Mouse (Mus musculus) Patski (cell line): ENCODE results near the gene Limd1. TPM values are rescaled to one million over a fixed set of nuclear protein-coding genes. Genes with fewer than 3 reads are reported as not detected.

Source experiments
- ATAC-seq: fragments of 100-300 bp; one replicate; pipeline ENCODE4 v1.8.0; 2021
- CTCF ChIA-PET: fragments of 350-600 bp; sonication (Branson Sonifier 250); formaldehyde crosslinking; loops from one replicate; lab custom pipeline; 2022; ENCODE audit warnings: inconsistent platforms; lab: Charles Lee
- POLR2A ChIA-PET: fragments of 350-600 bp; sonication (Branson Sonifier 250); formaldehyde crosslinking; loops from one replicate; lab custom pipeline; 2022; ENCODE audit warnings: antibody characterized with exemption, inconsistent platforms; lab: Charles Lee
- DNase-seq: peaks from one replicate; pipeline ENCODE4 v3.0.0-alpha.2; 2011; ENCODE audit warnings: low read depth, low spot score
- H3K27me3 ChIP-seq: fragments of 371-371 bp; one replicate; pipeline ENCODE4 v1.5.1; 2021
- CTCF ChIP-seq: fragments of 100-300 bp; IDR thresholded peaks from one replicate; pipeline ENCODE4 v1.5.1; 2021
- in situ Hi-C: fragments of 300-500 bp; cut with MboI; formaldehyde crosslinking; loops from 3 replicates; pipeline ENCODE4 v1.11.1; 2018; ENCODE audit warnings: low pct_unique_long_range_greater_than_20kb, mixed read lengths
- polyA plus RNA-seq: library from polyadenylated mRNA; unstranded; gene quantifications from one replicate; pipeline ENCODE4 v1.2.3, GENCODE M21; 2021

Limd1 gene
- polyA plus RNA-seq, 1 experiment from 2014 or later = 51.9 TPM

- ATAC-seq (no peak), DNase-seq (no peak)
- in situ Hi-C loops = no loop called here
- ChIA-PET CTCF (interaction anchor here (0.6 to 8.6 kb wide), 7 partner anchors 9 to 73 kb away, joined by 3 to 54 read pairs (median 3); partner anchors contain the start of gene Limd1), POLR2A (no interaction called here)
- H3K27me3 ChIP-seq = no peaks in the 10 kb centered on the region
- peak; percentile 84 for TF ChIP-seq CTCF
These were observed 45.2 kb downstream of the Limd1 start for GRCm38 (mm10) chr9:123523676-123524075.

DNA sequence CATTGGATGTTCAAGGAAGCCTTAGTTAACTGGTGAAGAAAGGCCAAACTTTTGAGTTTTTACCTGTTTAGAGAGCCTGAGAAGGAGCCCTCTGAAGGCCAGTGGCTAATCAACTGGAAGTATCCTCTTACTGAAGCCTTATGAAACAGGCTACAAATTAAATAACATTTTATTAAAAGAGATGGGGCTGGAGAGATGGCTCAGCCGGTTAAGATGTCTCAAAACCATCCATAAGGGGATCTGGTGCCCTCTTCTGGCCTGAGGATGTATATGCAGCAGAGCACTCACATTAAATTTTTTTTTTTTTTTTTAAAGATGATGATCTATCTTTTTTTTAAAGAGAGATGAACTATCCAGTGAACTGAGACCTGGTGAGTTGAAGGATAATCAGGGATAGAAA lies 46.6 kb downstream of the Limd1 start:
- CTCF ChIA-PET = interaction anchor here (0.8 to 8.6 kb wide), 2 partner anchors 20 to 58 kb away, joined by 3 to 54 read pairs; no protein-coding TSS in a partner anchor
- in situ Hi-C loops = loop anchor here (5.0 kb wide), 3 partner anchors 73 to 373 kb away; partner anchors contain the start of gene Clec3b
- DNase-seq (no peak), ATAC-seq (no peak)
- POLR2A ChIA-PET = interaction anchor here (0.7 to 0.8 kb wide), 2 partner anchors 273 to 283 kb away, joined by 3 to 5 read pairs; no protein-coding TSS in a partner anchor
- no peaks in the 10 kb centered on the region for H3K27me3 ChIP-seq
- TF ChIP-seq CTCF = peak; percentile 79

DNA sequence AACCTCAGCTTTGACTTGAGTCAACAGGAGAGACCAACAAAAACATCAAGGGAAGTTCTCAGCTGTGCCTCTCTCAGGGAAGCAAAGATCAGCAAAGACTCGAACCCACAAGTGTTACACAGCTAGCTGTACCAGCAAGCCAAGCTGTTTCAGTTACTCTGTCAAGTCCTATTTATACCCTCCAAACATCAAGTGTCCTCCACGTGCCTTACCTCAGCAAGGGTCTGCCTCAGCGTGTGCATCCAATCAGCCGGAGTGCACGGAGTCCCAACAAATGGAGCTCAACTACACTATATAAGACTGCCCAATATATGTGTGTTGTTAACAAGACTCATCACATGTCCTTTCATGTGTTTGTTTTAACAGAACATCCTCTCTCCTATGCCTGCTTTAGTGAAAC lies 48.0 kb downstream of the Limd1 start:
- no peaks in the 10 kb centered on the region for H3K27me3 ChIP-seq
- ChIA-PET POLR2A (no interaction called here), CTCF (interaction anchor here (1.1 to 8.6 kb wide), 3 partner anchors 21 to 76 kb away, joined by 4 to 54 read pairs (median 4); no protein-coding TSS in a partner anchor)
- ATAC-seq (no peak), DNase-seq (no peak)
- in situ Hi-C loops = loop anchor here (5.0 kb wide), 3 partner anchors 74 to 374 kb away; partner anchors contain the start of gene Clec3b
- no peak for TF ChIP-seq CTCF

DNA sequence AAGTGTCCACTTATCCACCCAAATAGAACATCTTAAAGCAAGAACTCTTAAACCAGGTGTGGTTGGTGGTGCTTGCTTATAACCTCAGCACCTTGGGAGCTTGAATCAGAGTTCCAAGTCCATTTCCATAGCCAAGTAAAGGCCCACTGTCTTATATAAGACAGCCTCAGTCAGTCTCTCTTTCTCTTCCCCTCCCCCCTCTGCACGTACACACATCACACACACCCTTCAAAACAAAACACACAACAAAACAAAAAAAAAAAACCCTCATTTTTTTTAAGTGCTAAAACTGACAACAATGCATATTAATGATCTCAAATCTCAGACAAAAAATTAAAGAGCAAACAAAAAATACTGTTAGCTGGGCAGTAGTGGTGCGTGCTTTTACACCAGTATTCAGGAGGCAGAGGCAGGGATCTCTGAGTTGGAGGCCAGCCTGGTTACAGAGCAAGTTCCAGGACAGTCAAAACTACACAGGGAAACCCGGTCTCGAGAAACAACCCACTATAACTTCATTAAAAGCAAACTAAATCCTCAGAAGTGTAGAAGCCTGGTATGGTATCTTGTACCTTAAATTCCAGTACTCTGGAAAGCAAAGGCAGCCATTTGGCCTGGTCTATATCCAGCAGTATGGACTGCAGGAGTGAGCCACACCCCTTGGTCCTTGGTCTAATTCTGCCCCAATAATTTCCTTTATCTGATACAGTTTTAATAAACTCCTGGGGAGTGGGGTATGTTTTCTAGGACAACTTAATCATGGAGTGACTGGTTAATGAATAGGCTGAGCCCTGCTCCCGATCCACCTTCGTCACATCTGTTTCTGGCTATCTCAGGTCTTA lies 49.8 kb downstream of the Limd1 start:
- CTCF ChIA-PET = interaction anchor here (0.9 to 8.6 kb wide), 3 partner anchors 9 to 78 kb away, joined by 3 to 54 read pairs (median 5); no protein-coding TSS in a partner anchor
- POLR2A ChIA-PET = interaction anchor here (1.6 kb wide), 1 partner anchor 24 kb away, joined by 4 read pairs; no protein-coding TSS in a partner anchor
- ATAC-seq (no peak), DNase-seq (no peak)
- H3K27me3 ChIP-seq = no peaks in the 10 kb centered on the region
- no peak for TF ChIP-seq CTCF
- in situ Hi-C loops = loop anchor here (5.0 kb wide), 3 partner anchors 76 to 376 kb away; partner anchors contain the start of gene Clec3b

DNA sequence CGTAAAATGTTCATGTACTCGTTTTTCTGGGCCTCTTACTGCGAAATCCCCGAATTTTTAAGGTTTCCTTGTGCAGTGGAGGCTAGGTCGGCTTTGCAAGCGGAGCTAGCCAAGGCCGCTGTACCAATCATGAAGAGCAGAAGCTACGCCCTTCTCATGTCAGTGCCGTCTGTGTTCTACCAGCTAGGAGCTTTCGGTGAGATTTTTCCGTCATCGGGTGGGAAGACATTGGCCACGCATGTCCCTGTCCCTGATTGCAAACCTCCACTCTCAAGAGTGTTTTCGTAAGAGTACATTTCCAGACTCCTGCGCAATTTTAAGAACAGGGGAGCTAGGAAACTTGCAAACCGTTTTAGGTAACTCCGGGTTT lies 50.4 kb downstream of the Limd1 start:
- no peaks in the 10 kb centered on the region for H3K27me3 ChIP-seq
- ATAC-seq (peak; percentile 18), DNase-seq (no peak)
- ChIA-PET POLR2A (interaction anchor here (1.6 kb wide), 1 partner anchor 24 kb away, joined by 4 read pairs; no protein-coding TSS in a partner anchor), CTCF (interaction anchor here (0.9 to 8.6 kb wide), 5 partner anchors 9 to 78 kb away, joined by 3 to 54 read pairs (median 4); partner anchors contain the start of gene Limd1)
- in situ Hi-C loops = loop anchor here (5.0 kb wide), 3 partner anchors 77 to 377 kb away; partner anchors contain the start of gene Clec3b
- no peak for TF ChIP-seq CTCF

DNA sequence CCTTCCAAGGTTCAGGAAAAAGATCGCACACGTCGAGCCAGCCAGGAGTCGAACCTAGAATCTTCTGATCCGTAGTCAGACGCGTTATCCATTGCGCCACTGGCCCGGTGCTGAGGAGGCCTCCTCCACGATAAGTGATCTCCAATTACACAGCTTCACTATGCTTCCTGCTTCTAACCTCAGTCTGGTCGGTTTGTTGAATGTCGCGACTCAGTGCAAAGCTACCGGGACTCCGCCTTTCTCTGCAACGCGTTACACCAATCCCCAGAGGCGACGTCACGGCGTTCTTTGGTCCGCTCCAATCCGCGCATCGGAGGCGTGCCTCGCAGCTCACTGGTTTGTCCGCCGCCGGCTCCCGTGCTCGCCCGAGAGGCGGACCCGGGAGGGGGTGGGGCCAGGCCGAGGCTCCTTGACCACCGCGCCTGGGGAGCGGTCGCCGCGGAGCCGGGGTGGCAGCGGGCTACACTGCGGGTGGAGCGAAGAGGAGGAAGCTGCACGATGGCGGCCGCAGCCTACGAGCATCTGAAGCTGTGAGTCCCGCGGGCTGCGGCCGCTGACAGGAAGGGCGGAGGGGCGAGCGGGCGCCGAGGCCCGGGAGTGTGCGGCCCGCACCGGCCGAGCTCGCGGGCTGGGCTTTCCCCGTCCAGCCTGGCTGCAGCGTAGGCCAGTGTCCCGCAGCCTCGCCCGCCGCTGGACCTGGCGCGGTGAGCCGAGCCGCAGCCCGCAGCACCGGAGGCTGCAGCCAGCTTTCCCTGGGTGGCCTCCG lies 51.1 kb downstream of the Limd1 start, which contains the start of gene Sacm1l:
Gene Sacm1l (plus strand): TSS at position 368 of the 766 bp plus-strand sequence.
- no peaks in the 10 kb centered on the region for H3K27me3 ChIP-seq
- in situ Hi-C loops = loop anchor here (5.0 kb wide), 3 partner anchors 77 to 377 kb away; partner anchors contain the start of gene Clec3b
- TF ChIP-seq CTCF = no peak
- POLR2A ChIA-PET = interaction anchor here (0.6 to 1.6 kb wide), 5 partner anchors 11 to 342 kb away, joined by 3 to 4 read pairs (median 3); no protein-coding TSS in a partner anchor
- DNase-seq (peak; percentile 99), ATAC-seq (peak; percentile 99)
- CTCF ChIA-PET = interaction anchor here (0.9 to 8.6 kb wide), 5 partner anchors 10 to 79 kb away, joined by 3 to 54 read pairs (median 4); partner anchors contain the start of gene Limd1

DNA sequence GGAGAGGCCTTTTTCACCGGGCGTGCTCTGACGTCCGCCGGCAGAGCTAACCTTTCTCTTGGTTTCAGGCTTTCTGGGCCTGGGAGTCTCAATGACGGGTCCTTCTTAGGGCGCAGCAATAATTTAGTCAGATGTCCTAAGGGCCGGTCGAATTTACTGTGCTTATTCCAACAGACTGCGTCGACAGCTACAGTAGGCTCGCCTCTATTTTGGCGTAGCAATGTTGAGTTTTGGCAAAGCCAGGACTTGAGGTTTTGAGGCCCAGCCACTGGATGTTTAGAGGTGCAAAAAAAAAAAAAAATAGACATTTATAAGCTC lies 51.6 kb downstream of the Limd1 start:
- no peaks in the 10 kb centered on the region for H3K27me3 ChIP-seq
- ChIA-PET CTCF (interaction anchor here (1.3 to 8.6 kb wide), 3 partner anchors 10 to 49 kb away, joined by 3 to 54 read pairs (median 5); no protein-coding TSS in a partner anchor), POLR2A (interaction anchor here (0.6 to 1.6 kb wide), 5 partner anchors 11 to 342 kb away, joined by 3 to 4 read pairs (median 3); no protein-coding TSS in a partner anchor)
- DNase-seq (no peak), ATAC-seq (peak; percentile 6)
- in situ Hi-C loops = no loop called here
- TF ChIP-seq CTCF = no peak

- no peak for TF ChIP-seq CTCF
- ATAC-seq = no peak
- CTCF ChIA-PET = interaction anchor here (8.6 kb wide), 1 partner anchor 25 kb away, joined by 54 read pairs; no protein-coding TSS in a partner anchor
- in situ Hi-C loops = no loop called here
- POLR2A ChIA-PET = interaction anchor here (1.1 kb wide), 1 partner anchor 36 kb away, joined by 3 read pairs; no protein-coding TSS in a partner anchor
- no peaks in the 10 kb centered on the region for H3K27me3 ChIP-seq
- DNase-seq = no peak
These were observed 52.1 kb downstream of the Limd1 start for GRCm38 (mm10) chr9:123530566-123531130.

- POLR2A ChIA-PET = no interaction called here
- CTCF ChIA-PET = no interaction called here
- DNase-seq (no peak), ATAC-seq (no peak)
- no peaks in the 10 kb centered on the region for H3K27me3 ChIP-seq
- in situ Hi-C loops = no loop called here
- TF ChIP-seq CTCF = no peak
These were observed 52.7 kb downstream of the Limd1 start for GRCm38 (mm10) chr9:123531234-123531633.
